30 mouse cellular contexts compared by ENCODE assay signal in genomic region chr14:58567472-58567871, GRCm38 (mm10).
"Had no signal": no experiment of that assay in that cellular context is flagged by ENCODE, and none has a peak within 500 bp of the region (broad histone marks: within the 10 kb centered on the region; RNA-seq: fewer than 3 reads in every experiment).

No protein-coding gene starts in this region.

- H3K36me3 ChIP-seq: heart, embryonic 10.5 days; heart, embryonic 12.5 days; heart, embryonic 13.5 days; heart, embryonic 15.5 days; hindbrain, embryonic 10.5 days; hindbrain, embryonic 12.5 days; hindbrain, embryonic 13.5 days; hindbrain, embryonic 15.5 days; intestine, embryonic 15.5 days; kidney, embryonic 15.5 days had no signal

- H3K9ac ChIP-seq: heart, embryonic 12.5 days; heart, embryonic 13.5 days; heart, embryonic 15.5 days; hindbrain, embryonic 12.5 days; hindbrain, embryonic 13.5 days; hindbrain, embryonic 14.5 days; hindbrain, embryonic 15.5 days; intestine, embryonic 15.5 days; kidney, embryonic 15.5 days had no signal

- H3K27me3 ChIP-seq: heart, embryonic 12.5 days; heart, embryonic 13.5 days; heart, embryonic 15.5 days; hindbrain, embryonic 12.5 days; hindbrain, embryonic 13.5 days; hindbrain, embryonic 15.5 days; intestine, embryonic 15.5 days; kidney, embryonic 15.5 days had no signal

- H3K4me2 ChIP-seq: heart, embryonic 11.5 days; heart, embryonic 12.5 days; heart, embryonic 13.5 days; heart, embryonic 15.5 days; hindbrain, embryonic 12.5 days; hindbrain, embryonic 13.5 days; hindbrain, embryonic 14.5 days; hindbrain, embryonic 15.5 days; intestine, embryonic 15.5 days; kidney, embryonic 15.5 days had no signal

- H3K27ac ChIP-seq: heart, embryonic 10.5 days; heart, embryonic 13.5 days; heart, embryonic 15.5 days; hindbrain, embryonic 10.5 days; hindbrain, embryonic 12.5 days; hindbrain, embryonic 13.5 days; hindbrain, embryonic 14.5 days; hindbrain, embryonic 15.5 days; hindbrain, postnatal 0 days; intestine, embryonic 15.5 days; kidney, embryonic 15.5 days; kidney, postnatal 0 days; layer of hippocampus, adult 2 months; left cerebral cortex, adult 2 months had no signal

- DNase-seq: heart, postnatal 10 days; heart, postnatal 4 days; kidney, adult 11 months; kidney, adult 18-20 months; kidney, adult 2 months; kidney, adult 8-10 months; kidney, adult 9 months; kidney, postnatal 10 days; kidney, postnatal 14 days; kidney, postnatal 25 days; kidney, postnatal 36 days; kidney, postnatal 4 days; layer of hippocampus, adult 9-11 months; layer of hippocampus, postnatal 36 days had no signal

- H3K4me1 ChIP-seq: heart, embryonic 10.5 days; heart, embryonic 12.5 days; heart, embryonic 13.5 days; heart, embryonic 15.5 days; hindbrain, embryonic 10.5 days; hindbrain, embryonic 12.5 days; hindbrain, embryonic 13.5 days; hindbrain, embryonic 15.5 days; intestine, embryonic 15.5 days; kidney, embryonic 15.5 days had no signal

- H3K9me3 ChIP-seq: heart, embryonic 10.5 days; heart, embryonic 15.5 days; hindbrain, embryonic 10.5 days; hindbrain, embryonic 12.5 days; hindbrain, embryonic 13.5 days; hindbrain, embryonic 15.5 days; intestine, embryonic 15.5 days had no signal

- H3K4me3 ChIP-seq: heart, embryonic 10.5 days; heart, embryonic 12.5 days; heart, embryonic 13.5 days; heart, embryonic 15.5 days; hindbrain, embryonic 10.5 days; hindbrain, embryonic 12.5 days; hindbrain, embryonic 13.5 days; hindbrain, embryonic 15.5 days; intestine, embryonic 15.5 days; kidney, embryonic 15.5 days; layer of hippocampus, adult 2 months; left cerebral cortex, adult 2 months had no signal
